Mouse (Mus musculus) bone marrow, adult 2 months (tissue): ENCODE results near the gene Ninj1.

Experiments used
- CTCF ChIP-seq: fragments of 200-500 bp; IDR thresholded peaks from 2 replicates; pipeline ENCODE4 v1.5.1; 2011; ENCODE audit warnings: low read length, control low read depth; ENCODE audit not compliant: control insufficient read depth, insufficient read depth
- POLR2A ChIP-seq: fragments of 200-500 bp; IDR thresholded peaks from 2 replicates; pipeline ENCODE4 v1.6.1; 2011; ENCODE audit warnings: low read depth, mild to moderate bottlenecking, control low read depth, low read length, borderline replicate concordance; ENCODE audit not compliant: control insufficient read depth

- TF ChIP-seq POLR2A (no peak), CTCF (no peak)
These were observed 37.9 kb downstream of the Ninj1 start for GRCm38 (mm10) chr13:49225159-49225558.
